23 mouse cellular contexts compared by ENCODE assay signal in the genomic region with DNA sequence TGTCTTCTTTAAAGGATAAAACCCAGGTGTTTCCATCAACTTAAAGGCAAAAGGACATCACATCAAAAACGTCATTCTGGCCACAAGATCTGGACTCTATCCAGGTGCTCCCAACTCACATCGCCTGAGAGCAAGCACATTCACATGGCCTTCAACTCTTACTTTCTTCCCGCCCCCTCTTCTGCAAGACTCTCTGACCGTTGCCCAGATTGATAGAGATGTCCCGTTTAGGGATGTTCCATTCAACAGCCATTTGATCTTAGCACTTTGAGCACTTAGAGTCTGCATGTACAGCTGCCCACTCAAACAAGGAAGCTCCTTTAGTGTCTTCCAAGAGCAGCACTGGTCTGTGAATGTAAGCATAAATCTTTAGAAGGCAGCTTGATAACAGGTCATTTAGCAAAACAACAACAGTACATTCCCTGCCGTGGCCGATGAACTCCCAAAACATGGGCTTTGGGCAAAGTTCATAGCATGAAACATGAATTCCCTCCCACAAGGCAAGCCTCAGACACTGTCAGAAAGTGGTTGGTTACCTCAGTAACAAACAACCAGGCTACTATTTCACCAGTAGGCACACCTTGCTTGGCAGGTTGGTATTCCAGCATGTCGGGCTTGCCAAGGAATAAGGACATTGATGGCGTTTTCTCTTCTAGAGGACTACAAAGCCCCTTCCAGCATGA. TPM values are rescaled to one million over a fixed set of nuclear protein-coding genes. Genes with fewer than 3 reads are reported as not detected.
"Had no signal": no experiment of that assay in that cellular context is flagged by ENCODE, and none has a peak within 500 bp of the region (broad histone marks: within the 10 kb centered on the region; RNA-seq: fewer than 3 reads in every experiment).

No protein-coding gene starts in this region.

- H3K27me3 ChIP-seq: midbrain, embryonic 12.5 days; neural tube, embryonic 13.5 days; neural tube, embryonic 15.5 days had no signal

- DNase-seq: lung, adult 18-20 months; lung, embryonic 14.5 days; lung, postnatal 10 days; lung, postnatal 4 days; midbrain, embryonic 14.5 days; retina, postnatal 1 day; right cerebral cortex, adult 18-20 months; right cerebral cortex, postnatal 25 days; right cerebral cortex, postnatal 4 days; spleen, adult 18-20 months; thymus, adult 18-20 months; thymus, postnatal 14 days; thymus, postnatal 36 days had no signal

- H3K9ac ChIP-seq: lung, embryonic 14.5 days; midbrain, embryonic 12.5 days; neural tube, embryonic 13.5 days; neural tube, embryonic 15.5 days had no signal

- H3K27ac ChIP-seq: midbrain, embryonic 10.5 days; midbrain, embryonic 12.5 days; neural tube, embryonic 13.5 days; neural tube, embryonic 15.5 days had no signal

- H3K4me3 ChIP-seq: midbrain, embryonic 10.5 days; midbrain, embryonic 12.5 days; myocyte; neural tube, embryonic 13.5 days; neural tube, embryonic 15.5 days had no signal

- H3K9me3 ChIP-seq: midbrain, embryonic 12.5 days; neural tube, embryonic 13.5 days; neural tube, embryonic 15.5 days had no signal

- ATAC-seq: midbrain, embryonic 16.5 days had no signal

- H3K36me3 ChIP-seq: midbrain, embryonic 10.5 days; midbrain, embryonic 12.5 days; neural tube, embryonic 13.5 days; neural tube, embryonic 15.5 days had no signal

- H3K4me2 ChIP-seq: lung, embryonic 14.5 days; midbrain, embryonic 12.5 days; neural tube, embryonic 13.5 days; neural tube, embryonic 15.5 days had no signal

- H3K4me1 ChIP-seq: midbrain, embryonic 10.5 days; midbrain, embryonic 12.5 days; neural tube, embryonic 13.5 days; neural tube, embryonic 15.5 days had no signal

RNA-seq across cellular contexts. Expression of gene Adipoq, which starts 45.4 kb away (rescaled TPM):
- total RNA-seq: megakaryocyte-erythroid progenitor cell, adult 5-6 weeks had no signal
- polyA plus RNA-seq: lung, embryonic 14.5 days; midbrain, embryonic 10.5 days; midbrain, embryonic 12.5 days; midbrain, embryonic 14.5 days; midbrain, embryonic 16.5 days; myocyte; neural tube, embryonic 11.5 days; neural tube, embryonic 13.5 days; stomach, embryonic 14.5 days; stomach, embryonic 16.5 days had no signal
